Mouse (Mus musculus) left cerebral cortex, postnatal 10 days (tissue): Measurements from ENCODE around the gene Thada. TPM values are rescaled to one million over a fixed set of nuclear protein-coding genes. Genes with fewer than 3 reads are reported as not detected.
A peak's percentile ranks its signal among the peaks of the same experiment; 100 is the strongest.

ENCODE experiments used
- DNase-seq, 2 experiments: peaks; one replicate each; pipeline ENCODE4 v3.0.0; 2021 to 2022; ENCODE audit warnings: low spot score in 2 of 2, mixed read lengths in 1 of 2; ENCODE audit errors: extremely low spot score in 1 of 2
- intact Hi-C: fragments of 180-260 bp; cut with DNase I; formaldehyde crosslinking; loops from one replicate; pipeline ENCODE4 v1.15.1; 2025
- total RNA-seq, 2 experiments: library from RNA; stranded (reverse); gene quantifications; 2 replicates each; pipeline ENCODE4 v1.2.3; 2021

Thada gene
- total RNA-seq, 2 experiments from 2014 or later, result 13.3 to 13.8 TPM

DNA sequence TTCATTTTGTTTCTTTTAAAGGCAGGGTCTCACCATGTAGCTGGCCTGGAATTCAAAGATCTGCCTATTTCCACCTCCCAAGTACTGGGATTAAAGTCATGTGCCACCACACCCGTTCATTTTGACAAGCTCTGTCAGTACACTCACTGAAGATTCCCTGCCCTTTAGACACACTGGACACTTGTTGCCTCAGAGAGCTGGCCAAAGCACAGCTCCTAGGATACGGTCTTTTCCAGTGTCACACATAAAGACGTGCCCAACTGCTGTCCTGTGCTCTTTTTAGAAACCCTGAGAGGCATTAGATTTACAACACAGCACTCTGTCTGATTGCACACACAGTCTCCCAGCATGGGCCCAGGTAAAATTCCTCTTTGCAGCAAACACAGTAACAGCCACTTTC is 248.3 kb downstream of the Thada start:
- intact Hi-C loops, result no loop called here
- DNase-seq, result no peak

DNA sequence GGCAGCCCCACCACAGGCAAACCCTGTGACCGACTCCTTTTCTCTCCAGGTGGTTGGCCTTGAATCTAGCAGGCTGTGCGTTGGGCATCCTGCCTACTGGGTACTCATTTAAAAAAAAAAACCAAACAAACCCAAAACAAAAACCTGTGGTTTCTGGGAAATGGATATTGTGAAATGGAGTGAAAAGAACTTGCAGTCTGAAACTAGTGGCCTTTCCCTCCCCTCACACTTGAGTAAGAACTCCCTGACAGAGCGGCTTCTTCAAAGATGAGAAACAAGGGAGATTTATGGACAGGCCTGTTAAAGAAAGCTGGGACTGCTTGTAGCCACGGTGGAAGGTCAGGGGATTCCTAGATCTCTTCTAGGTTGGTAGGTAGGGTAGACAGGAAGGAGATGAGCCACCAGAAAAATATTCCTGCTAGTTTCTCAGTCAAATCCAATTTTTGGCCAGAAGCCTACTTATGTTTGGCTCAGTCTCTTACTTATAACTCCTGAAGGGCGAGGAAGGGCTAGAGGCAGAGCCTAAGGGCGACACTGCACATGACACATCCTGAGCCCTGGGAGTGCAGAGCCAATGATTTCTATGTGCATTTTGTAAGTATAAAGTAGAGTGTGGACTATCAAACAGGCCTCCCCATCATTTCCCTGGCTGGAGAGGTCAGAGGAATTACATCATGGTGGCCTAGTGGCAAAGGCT is 250.6 kb downstream of the Thada start:
- no peak for DNase-seq
- intact Hi-C loops, result no loop called here

DNA sequence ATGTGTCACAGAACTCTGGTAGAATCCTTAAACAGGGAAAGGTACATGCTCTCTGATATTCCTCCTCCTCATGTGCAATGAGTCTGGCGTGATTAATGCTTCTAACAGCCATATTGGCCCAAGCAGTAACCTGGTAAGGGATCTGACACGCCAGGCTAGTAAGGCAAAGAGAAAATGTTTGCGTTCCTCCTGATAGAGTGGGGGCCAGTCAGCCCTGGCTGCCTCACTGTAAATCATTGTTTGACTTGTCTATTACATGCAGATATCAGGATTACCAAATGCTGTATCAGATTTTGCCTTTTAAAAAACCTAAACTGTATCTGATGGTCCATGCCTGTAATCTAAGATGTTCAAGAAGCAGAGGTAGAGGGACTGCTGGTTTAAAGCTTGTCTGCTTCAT is 252.5 kb downstream of the Thada start:
- intact Hi-C loops, result no loop called here
- DNase-seq, result no peak

DNA sequence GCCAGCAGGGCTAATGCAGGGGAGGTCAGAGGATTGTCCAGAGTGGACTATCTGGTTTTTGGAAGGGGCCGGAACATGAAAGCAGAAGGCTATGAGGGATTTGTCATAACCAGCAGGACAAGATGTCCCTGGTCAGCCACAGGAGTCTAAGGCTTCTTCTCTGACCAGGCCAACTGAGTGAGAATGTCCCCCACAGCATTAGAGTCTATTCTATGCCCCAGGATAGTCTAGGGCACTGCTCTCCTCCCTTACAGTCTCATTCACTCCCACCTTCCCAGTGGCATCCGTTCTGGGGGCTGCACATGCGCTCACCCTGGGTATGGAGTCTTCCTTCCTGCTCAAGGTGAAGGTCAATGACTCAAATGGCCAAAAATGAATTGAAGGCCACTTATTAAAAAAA is 258.4 kb downstream of the Thada start:
- intact Hi-C loops, result no loop called here
- DNase-seq, result no peak

- intact Hi-C loops, result no loop called here
- no peak for DNase-seq
Measured at GRCm38 (mm10) chr17:84206239-84206638, 259.8 kb downstream of the Thada start.

DNA sequence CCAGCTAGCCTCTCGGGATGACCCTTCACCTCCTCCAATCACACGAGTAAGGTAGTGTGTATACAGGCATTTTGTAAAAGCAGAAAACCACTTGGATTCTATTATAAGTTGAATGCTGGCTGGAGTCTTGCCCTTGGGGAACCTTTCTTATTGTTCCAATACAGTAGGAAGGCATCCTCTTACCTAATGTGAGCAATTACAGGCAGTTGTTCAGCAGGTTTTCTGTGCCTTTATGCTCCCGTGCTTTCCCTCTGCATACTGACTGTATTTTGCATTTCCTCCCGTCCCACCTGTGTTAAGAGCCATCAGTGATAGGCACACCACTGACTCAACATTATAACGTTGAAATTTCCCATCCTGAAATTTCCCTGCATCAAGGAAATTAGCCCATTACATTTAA is 261.0 kb downstream of the Thada start:
- intact Hi-C loops, result no loop called here
- DNase-seq, result no peak

DNA sequence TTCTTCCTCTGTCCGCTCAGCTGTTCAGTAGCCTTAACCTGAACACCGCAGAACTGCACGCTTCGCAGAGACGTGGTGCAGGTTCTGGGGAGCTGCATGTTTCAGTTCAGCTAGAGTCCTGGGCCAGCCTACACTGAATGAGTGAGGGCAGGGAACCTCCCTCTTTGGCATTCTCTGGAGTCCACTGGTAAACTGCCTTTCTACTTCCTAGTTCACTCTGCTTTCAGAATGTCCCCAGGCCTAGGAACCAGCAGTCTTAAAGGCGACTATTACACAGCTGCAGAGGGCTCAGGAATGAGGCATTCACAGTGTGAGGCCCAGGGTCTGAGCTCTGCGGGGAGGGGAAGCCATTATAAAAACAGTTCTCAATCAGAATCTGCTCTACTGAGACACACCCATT is 262.7 kb downstream of the Thada start:
- intact Hi-C loops, result no loop called here

GRCm38 (mm10) chr17:84201183-84201582 is 264.8 kb downstream of the Thada start:
- no peak for DNase-seq
- intact Hi-C loops, result no loop called here

More for the DNA sequence above, 262.7 kb downstream of the Thada start:
- DNase-seq, result no peak

DNA sequence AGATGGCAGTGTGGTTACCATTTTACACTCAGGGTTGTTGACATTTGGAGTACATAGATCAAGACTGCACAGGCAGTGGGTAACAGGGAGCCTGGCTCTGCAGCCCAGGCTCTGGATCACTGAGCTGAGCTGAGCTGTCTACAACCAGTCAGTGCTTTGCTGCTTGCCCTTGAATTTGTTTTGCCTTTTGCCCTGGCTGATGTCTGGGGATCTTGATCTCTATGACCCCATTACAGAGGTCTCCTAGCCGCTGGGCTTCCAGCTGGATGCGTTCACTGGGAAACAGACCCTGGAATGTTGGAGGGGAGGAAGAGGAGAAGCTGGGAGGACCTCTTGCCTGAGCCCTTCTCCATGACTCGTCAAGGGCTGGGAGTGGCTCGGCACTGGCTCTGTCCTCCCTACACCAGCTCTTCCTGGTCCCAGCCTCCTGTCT is 268.1 kb downstream of the Thada start:
- intact Hi-C loops, result no loop called here
- DNase-seq, result no peak

GRCm38 (mm10) chr17:84196329-84196728 is 269.7 kb downstream of the Thada start:
- intact Hi-C loops, result no loop called here

GRCm38 (mm10) chr17:84195835-84196234 is 270.2 kb downstream of the Thada start:
- intact Hi-C loops, result no loop called here
- DNase-seq, result peak in 1 of 2 experiments; percentile 8

More at GRCm38 (mm10) chr17:84196329-84196728, 269.7 kb downstream of the Thada start:
- DNase-seq, result no peak

DNA sequence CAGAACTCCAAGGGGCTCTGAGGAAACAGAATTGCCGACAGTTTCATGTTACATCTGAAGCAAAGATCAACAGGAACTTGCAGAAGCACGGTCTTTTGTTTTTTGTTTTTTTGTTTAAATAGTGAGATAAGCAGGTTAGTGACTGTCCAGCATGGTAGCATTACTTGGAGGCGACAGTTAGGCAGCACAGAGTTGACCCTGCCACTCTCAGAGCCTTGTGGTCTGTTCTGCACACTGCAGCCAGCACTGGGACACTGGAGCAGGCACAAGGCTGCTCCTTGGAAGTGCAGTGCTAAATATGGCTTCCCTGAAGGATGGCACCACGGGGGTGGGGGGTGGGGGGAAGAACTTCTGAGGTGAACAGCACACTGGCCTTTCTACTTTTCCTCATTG is 271.0 kb downstream of the Thada start:
- peak in 1 of 2 experiments; percentile 14 for DNase-seq
- intact Hi-C loops, result no loop called here

GRCm38 (mm10) chr17:84194282-84195002 is 271.6 kb downstream of the Thada start:
- peak in 1 of 2 experiments; percentile 12 for DNase-seq
- intact Hi-C loops, result no loop called here

GRCm38 (mm10) chr17:84193411-84193810 is 272.6 kb downstream of the Thada start:
- DNase-seq, result peak in 1 of 2 experiments; percentile 15
- intact Hi-C loops, result no loop called here

DNA sequence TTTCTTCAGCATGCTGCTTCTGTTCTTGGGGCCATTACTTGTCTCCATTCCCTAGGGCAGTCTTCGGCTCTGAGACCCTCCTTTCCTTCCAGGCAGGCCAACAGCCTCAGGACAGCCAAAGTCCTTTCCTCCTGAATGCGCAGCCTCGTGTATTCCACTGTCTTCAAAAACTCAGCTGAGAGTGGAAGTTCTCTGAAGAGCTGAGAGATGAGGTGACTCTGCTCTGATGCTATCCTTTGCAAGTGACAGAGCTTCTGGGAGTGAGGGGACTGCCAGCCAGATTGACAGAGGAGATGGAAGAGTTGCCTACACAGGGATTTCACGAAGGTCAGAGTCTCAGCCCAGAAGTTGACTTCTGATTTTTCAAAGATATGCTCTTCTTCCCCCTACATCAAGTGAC is 274.1 kb downstream of the Thada start:
- intact Hi-C loops, result loop anchor here (2.0 kb wide), 1 partner anchor 289 kb away; no protein-coding TSS in a partner anchor

DNA sequence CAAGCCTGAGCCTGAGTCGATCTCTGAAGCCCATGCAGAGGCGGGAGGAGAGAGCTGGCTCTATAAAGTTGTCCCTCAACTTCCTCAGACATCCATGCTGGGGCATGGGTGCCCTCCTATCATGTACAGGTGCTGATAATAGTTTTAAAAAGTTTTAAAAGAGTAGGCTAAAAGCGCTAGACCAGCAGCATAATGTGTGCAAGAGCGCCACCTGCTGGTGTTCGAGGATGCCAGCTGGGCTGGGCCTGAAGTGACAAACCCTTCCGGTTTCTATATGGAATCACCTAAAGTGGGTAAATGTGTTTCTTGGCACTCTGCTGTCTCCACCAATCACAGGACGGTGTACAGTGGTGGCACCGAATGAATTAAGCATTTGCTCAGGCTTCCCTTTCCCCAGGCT is 275.1 kb downstream of the Thada start:
- DNase-seq, result peak; percentile 73 to 85
- intact Hi-C loops, result loop anchor here (2.0 kb wide), 1 partner anchor 288 kb away; no protein-coding TSS in a partner anchor

More for the DNA sequence above, 274.1 kb downstream of the Thada start:
- DNase-seq, result peak in 1 of 2 experiments; percentile 11

DNA sequence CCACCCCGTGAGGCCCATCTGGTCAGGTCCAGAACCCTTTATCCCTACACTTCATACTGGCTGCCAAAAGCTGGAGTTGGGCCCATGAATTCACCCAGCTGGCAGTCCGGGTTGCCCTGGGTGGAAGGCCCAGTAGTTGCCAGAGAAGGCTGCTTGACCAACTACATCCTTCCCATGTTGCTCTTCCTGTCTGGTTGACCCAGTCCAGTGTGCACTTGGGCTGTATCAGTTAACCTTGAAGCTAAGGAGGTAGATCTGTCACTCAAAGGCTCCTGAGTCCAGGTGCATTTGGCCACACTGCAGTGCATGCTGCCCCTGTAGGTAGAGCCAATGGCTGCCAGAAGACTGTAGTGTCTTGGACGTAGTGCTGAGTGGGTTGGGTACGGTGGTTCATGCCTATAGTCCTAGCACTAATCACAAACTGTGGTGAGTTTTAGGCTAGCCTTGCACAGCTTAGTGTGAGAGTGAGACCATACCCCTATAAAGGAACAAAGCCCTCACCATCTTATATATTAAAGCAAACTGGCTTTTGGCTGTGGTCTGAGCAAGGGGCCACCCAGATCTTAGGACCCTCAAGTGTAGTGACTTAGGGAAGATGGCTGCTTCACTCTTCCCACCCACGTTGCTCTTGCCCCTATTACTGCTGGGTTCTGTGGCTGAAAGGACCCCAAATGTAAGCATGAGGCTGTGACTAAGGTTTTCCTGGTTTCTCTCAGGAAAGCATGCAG is 276.7 kb downstream of the Thada start:
- intact Hi-C loops, result loop anchor here (5.0 kb wide), 3 partner anchors 92 to 198 kb away; no protein-coding TSS in a partner anchor
- DNase-seq, result peak in 1 of 2 experiments; percentile 32

DNA sequence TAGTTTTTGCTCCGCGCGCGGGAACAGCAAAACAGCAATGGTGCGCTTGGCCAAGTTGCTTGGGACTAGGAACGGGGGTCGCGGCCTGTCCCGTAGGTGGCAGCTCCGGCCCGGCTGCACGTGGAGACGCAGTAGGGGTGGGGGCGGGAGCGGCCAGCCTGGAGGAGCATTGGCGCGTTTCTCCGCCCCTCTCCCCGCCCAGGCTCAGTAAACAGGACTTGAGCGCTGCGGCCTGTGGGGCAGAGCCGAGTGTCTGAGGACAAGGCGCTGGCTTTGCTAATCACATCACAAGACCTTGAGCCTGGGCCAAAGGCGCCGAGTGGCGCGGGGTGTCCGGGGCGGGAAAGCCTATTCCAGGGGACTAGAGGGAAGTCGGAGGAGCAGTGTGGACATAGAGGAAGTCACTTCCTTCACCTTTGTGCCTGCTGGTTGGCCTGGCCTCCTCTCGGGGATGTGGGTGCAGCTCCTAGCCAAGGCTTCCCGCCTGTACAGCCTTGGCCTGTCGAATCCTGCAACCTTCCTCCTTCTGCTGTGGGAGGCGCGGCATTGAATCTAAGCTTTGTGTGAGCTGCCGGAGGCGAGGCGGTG is 277.5 kb downstream of the Thada start:
- intact Hi-C loops, result loop anchor here (5.0 kb wide), 3 partner anchors 91 to 199 kb away; no protein-coding TSS in a partner anchor
- peak; percentile 73 to 95 for DNase-seq
